Mouse (Mus musculus) liver, embryonic 13.5 days (tissue): Measurements from ENCODE around the gene Cdh23. TPM values are rescaled to one million over a fixed set of nuclear protein-coding genes. Genes with fewer than 3 reads are reported as not detected.
A peak's percentile ranks its signal among the peaks of the same experiment; 100 is the strongest.

Experiments used
- ATAC-seq: fragments of 200-750 bp; cut with Nextera tagmentation; 2 replicates; pipeline ENCODE4 v1.8.0; 2017; ENCODE audit warnings: low read depth, mild to moderate bottlenecking, moderate number of reproducible peaks, moderate library complexity
- DNase-seq: peaks from one replicate; pipeline ENCODE4 v3.0.0; 2022
- H3K27ac ChIP-seq: fragments of 300-500 bp; sonication (generic); 2 replicates; pipeline ENCODE4 v1.5.1; 2015; ENCODE audit warnings: moderate library complexity, mild to moderate bottlenecking, inconsistent platforms
- H3K27me3 ChIP-seq: fragments of 300-500 bp; sonication (generic); 2 replicates; pipeline ENCODE4 v1.6.1; 2015; ENCODE audit warnings: mild to moderate bottlenecking, inconsistent platforms
- H3K36me3 ChIP-seq: fragments of 300-500 bp; sonication (generic); 2 replicates; pipeline ENCODE4 v1.6.1; 2015; ENCODE audit warnings: mild to moderate bottlenecking, inconsistent platforms
- H3K4me1 ChIP-seq: fragments of 300-500 bp; sonication (generic); replicated peaks from 2 replicates; pipeline ENCODE4 v1.6.1; 2015; ENCODE audit warnings: inconsistent platforms
- H3K4me2 ChIP-seq: fragments of 300-500 bp; sonication (generic); 2 replicates; pipeline ENCODE4 v1.6.1; 2015; ENCODE audit warnings: inconsistent platforms, mild to moderate bottlenecking, moderate library complexity
- H3K4me3 ChIP-seq: fragments of 300-500 bp; sonication (generic); replicated peaks from 2 replicates; pipeline ENCODE4 v1.5.1; 2015; ENCODE audit warnings: mild to moderate bottlenecking, inconsistent platforms
- H3K9ac ChIP-seq: fragments of 300-500 bp; sonication (generic); 2 replicates; pipeline ENCODE4 v1.6.1; 2015; ENCODE audit warnings: mild to moderate bottlenecking, inconsistent platforms
- H3K9me3 ChIP-seq: fragments of 300-500 bp; sonication (generic); replicated peaks from 2 replicates; pipeline ENCODE4 v1.6.1; 2016; ENCODE audit warnings: inconsistent platforms
- WGBS: fragments of 180-500 bp; shearing (Covaris S2); methylation state at CpG from one replicate; pipeline ENCODE4 v1.1.7; 2015; ENCODE audit not compliant: insufficient replicate concordance; 5-methylcytosine and 5-hydroxymethylcytosine counted together
- polyA plus RNA-seq: library from polyadenylated mRNA; unstranded; fragments of >200 nt; fragmentation: Nextera tagmentation; extraction: Ambion mirVana; gene quantifications from 2 replicates; pipeline ENCODE4 v1.2.1, GENCODE M21; 2015

Cdh23 gene
- polyA plus RNA-seq, 1 experiment from 2014 or later: 0.16 TPM

DNA sequence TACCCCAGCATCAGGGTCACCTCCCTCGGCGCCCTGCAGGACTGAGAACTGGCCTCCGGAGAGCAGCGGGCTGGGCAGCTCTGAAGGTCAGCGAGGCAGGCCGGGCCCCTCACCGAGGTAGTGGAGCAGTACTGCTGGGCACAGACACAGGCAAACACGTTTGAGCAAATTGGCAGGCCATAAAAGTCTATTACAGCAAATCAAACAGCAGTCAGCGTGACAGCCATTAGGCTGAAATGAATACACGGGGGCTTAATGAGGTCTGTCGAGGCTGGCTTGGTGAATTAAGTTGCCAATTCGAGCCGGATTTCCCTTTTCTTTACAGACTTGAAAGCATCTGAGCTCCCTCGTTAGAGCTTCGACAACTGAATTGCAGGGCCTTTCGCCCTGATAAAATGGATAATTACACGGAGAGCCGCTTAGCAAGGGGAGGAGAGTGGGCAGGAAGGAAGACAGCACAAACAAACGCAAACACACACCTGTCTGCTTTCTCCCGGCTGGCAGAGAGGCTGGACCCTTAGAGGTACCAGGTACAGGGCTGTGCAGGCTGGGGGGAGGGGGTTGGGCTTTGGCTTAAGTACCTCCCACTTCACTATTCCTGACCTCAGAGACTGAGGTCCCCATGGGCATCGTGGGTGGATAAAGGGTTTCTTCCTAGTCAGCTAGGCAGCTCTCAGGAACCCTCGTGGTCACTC is 103.3 kb downstream of the Cdh23 start:
- ATAC-seq (no peak), DNase-seq (no peak)
- Histone ChIP-seq H3K4me3 (no peak overlapping the region), H3K27me3 (no peaks in the 10 kb centered on the region), H3K4me1 (no peaks in the 10 kb centered on the region), H3K27ac (no peak overlapping the region), H3K36me3 (no peaks in the 10 kb centered on the region), H3K4me2 (no peak overlapping the region), H3K9me3 (no peaks in the 10 kb centered on the region), H3K9ac (no peak overlapping the region)
- 34% methylated on average over 22 of the region's 22 CpGs for WGBS

DNA sequence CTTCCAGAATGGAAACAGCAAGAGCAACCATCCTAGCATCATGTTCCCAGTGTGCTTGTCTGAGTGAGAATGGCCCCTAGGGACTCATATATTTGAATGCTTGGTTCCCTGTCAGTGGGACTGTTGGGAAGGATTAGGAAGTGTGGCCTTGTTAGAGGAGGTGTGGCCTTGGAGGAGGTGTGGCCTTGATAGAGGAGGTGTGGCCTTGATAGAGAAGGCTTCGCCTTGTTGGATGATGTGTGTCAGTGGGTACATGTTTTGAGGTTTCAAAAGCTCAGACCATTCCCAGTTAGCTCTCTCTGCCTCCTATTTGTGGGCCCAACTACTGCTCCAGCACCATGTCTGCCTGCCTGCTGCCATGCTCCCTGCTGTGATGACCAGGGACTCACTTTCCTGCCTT is 105.0 kb downstream of the Cdh23 start:
- Histone ChIP-seq H3K27me3 (no peaks in the 10 kb centered on the region), H3K27ac (no peak overlapping the region), H3K4me1 (no peaks in the 10 kb centered on the region), H3K36me3 (no peaks in the 10 kb centered on the region), H3K9ac (no peak overlapping the region), H3K9me3 (no peaks in the 10 kb centered on the region), H3K4me2 (no peak overlapping the region), H3K4me3 (no peak overlapping the region)
- ATAC-seq (no peak), DNase-seq (no peak)
- WGBS: 55% methylated on average over 1 of the region's 1 CpGs

DNA sequence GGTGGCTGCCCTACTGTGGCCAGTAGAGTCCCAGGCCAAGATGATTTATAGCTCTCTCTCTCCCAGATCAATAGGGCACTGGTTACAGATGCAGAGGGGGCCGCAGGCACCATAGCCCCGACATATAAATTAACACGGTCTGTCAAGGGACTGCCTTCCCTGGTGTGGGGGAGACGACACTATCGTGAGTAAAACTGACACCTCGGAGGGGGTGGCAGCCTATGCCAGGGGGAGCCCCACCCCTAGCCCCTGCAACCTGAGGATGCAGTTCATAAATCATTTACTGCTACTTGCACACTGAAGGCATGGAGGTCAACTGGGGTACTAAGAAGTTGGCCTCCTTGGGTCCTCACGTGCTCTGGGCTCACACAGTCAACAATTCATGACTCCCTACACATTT is 106.0 kb downstream of the Cdh23 start:
- ATAC-seq (no peak), DNase-seq (no peak)
- H3K9ac ChIP-seq: no peak overlapping the region
- no peak overlapping the region for H3K4me3 ChIP-seq
- H3K27ac ChIP-seq: no peak overlapping the region
- no peaks in the 10 kb centered on the region for H3K27me3 ChIP-seq
- no peaks in the 10 kb centered on the region for H3K9me3 ChIP-seq
- WGBS: 63% methylated on average over 7 of the region's 7 CpGs
- no peaks in the 10 kb centered on the region for H3K4me1 ChIP-seq
- no peak overlapping the region for H3K4me2 ChIP-seq
- no peaks in the 10 kb centered on the region for H3K36me3 ChIP-seq

DNA sequence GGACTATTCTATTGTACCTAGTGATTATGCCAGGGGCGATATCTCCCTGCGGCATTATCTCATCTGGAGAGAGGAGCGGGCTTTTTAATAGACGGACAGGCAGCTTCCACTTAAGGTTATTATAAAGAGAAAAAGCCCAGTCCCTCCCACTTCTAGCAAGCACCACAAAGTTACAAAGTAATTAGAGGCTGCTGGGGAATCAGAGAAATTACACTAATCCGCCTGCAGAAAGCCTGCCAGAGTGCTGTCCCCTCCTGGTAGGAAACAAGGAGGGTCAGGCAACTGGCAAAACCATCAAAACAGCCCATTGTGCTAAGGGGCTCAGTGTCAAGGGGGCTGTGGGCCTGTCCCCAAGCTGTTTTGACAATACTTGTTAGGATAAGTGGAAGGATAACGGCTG is 110.6 kb downstream of the Cdh23 start:
- Histone ChIP-seq H3K27ac (no peak overlapping the region), H3K9me3 (no peaks in the 10 kb centered on the region), H3K4me2 (no peak overlapping the region), H3K9ac (no peak overlapping the region), H3K4me1 (no peaks in the 10 kb centered on the region), H3K36me3 (no peaks in the 10 kb centered on the region), H3K4me3 (no peak overlapping the region), H3K27me3 (no peaks in the 10 kb centered on the region)
- WGBS: 58% methylated on average over 6 of the region's 6 CpGs
- ATAC-seq (no peak), DNase-seq (no peak)

DNA sequence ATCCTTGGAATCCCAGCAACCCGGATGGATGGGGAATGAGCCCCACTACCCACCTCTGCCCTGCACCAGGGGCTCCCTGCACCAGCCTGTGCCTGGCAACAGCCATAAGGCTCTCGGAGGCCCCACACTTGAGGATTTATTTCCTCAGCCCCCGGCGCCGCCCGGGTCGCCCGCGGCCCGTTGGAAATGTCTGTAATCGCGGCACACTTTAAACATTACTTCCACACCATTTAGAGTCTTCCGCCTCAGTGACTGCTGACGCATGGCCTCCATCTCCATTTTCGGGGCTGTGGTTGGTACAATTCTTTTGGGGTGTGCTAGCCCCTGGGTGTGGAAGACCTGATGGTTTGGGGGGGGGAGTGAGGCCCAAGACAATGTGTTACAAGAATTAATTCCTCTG is 113.3 kb downstream of the Cdh23 start:
- Histone ChIP-seq H3K4me2 (no peak overlapping the region), H3K36me3 (no peaks in the 10 kb centered on the region), H3K4me3 (no peak overlapping the region), H3K4me1 (peaks cover 8% of the 10 kb centered on the region), H3K27me3 (no peaks in the 10 kb centered on the region), H3K9ac (no peak overlapping the region), H3K27ac (no peak overlapping the region), H3K9me3 (no peaks in the 10 kb centered on the region)
- ATAC-seq: no peak
- DNase-seq: no peak
- 70% methylated on average over 15 of the region's 15 CpGs for WGBS

DNA sequence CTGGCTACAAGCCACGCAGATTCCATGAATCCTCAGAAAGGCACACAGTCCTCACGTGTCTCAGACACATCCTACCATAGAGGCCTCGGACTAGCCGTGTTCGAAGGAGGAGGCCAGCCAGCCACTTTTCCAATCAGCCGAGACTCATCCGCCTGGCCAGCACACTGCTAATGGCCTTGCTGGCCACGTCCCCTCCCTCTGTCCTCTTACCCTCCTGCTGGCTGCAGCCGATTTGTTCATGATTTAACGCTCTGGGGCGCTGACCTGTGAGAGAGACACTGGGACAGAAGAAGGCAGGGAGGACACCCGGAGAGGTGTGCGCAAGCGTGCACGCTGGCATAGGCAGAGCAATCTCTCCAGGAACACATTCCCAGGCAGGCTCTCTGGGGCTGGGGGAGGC is 115.6 kb downstream of the Cdh23 start:
- ATAC-seq: no peak
- H3K9ac ChIP-seq: no peak overlapping the region
- no peaks in the 10 kb centered on the region for H3K9me3 ChIP-seq
- no peaks in the 10 kb centered on the region for H3K27me3 ChIP-seq
- peaks cover 23% of the 10 kb centered on the region for H3K4me1 ChIP-seq
- no peaks in the 10 kb centered on the region for H3K36me3 ChIP-seq
- H3K4me3 ChIP-seq: no peak overlapping the region
- no peak overlapping the region for H3K27ac ChIP-seq
- no peak overlapping the region for H3K4me2 ChIP-seq
- no peak for DNase-seq
- 79% methylated on average over 15 of the region's 15 CpGs for WGBS

DNA sequence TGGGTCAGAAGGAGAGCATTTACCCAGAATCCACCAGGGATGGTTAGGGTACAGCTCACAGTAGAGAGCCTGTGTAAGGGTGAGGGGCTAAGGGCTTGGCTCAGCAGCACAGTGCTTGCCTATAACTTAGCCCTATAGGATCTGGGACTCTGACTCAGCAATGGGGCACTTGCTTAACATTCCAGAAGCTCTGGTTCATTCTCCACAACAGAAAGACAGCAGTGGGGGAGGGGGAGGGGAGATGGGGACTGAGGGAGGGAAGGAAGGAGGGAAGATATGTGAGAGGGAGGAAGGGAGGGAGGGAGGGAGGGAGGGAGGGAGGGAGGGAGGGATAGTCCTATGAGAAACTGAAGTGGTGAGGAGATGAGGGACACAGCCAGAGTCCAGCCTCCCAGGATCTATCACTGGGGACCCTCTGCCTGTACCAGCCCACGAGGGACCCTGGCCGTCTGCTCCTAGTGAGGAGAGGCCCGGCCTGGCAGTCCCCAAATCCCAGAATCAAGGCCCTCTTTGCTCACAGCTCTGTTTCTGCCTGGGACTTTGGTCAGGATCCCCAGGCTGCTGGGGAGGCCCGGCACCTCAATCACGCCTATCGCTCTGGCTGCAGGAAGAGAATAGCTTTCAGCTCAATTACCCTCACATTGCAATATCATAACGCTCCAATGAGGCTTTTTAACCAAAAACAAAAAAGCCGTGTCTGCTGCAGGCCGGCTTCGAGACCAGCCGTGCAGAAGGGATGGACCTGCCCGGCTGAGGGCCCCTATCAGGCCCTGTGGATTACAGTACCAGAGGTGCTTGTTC is 117.4 kb downstream of the Cdh23 start:
- Histone ChIP-seq H3K9ac (no peak overlapping the region), H3K27me3 (no peaks in the 10 kb centered on the region), H3K9me3 (no peaks in the 10 kb centered on the region), H3K4me2 (no peak overlapping the region), H3K27ac (no peak overlapping the region), H3K36me3 (no peaks in the 10 kb centered on the region), H3K4me3 (no peak overlapping the region), H3K4me1 (peaks cover 23% of the 10 kb centered on the region)
- no peak for ATAC-seq
- 83% methylated on average over 12 of the region's 12 CpGs for WGBS
- DNase-seq: no peak

DNA sequence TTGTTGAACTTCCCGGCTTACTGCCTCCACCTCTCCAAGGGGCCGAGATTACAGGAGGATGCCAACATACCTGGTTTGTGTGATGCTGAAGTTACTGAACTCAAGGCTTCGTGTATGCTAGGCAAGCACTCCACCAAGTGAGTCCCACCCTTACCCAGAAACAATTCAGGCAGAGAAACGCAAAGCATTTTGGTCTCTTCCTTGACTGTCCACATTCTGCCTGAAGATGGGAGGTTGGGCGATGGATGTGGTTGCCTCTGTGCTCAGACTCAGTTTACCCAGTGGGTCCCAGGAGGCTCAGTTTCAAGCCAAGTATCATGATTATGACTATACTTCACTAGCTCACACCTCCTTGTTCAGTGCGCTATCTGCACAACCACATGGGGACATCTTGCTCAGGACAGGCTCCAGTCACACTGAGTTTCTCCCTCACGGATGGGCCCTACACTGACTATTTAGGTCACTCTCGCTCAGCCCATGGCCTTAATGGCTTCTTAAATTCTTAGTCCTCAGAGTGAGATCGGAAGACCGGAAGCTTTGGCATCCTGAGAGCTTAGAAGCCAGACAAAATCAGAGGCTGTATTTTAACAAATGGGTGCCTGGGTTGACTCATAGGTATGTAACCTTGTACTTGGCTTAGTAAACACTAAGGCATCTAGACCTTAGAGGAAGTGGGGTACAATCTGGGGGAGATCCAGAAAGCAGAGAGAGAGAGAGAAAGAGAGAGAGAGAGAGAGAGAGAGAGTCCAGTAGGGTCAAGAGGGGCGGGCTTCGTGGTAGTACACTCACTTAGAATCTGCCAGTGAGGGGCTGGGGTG is 118.2 kb downstream of the Cdh23 start:
- no peaks in the 10 kb centered on the region for H3K36me3 ChIP-seq
- no peak overlapping the region for H3K4me3 ChIP-seq
- 0 out of 2 replicates have a peak overlapping the region, but pooled peaks have one; percentile 12 for H3K4me2 ChIP-seq
- no peaks in the 10 kb centered on the region for H3K27me3 ChIP-seq
- H3K4me1 ChIP-seq: peaks cover 23% of the 10 kb centered on the region
- ATAC-seq: peak; percentile 68
- DNase-seq: no peak
- 71% methylated on average over 12 of the region's 12 CpGs for WGBS
- no peaks in the 10 kb centered on the region for H3K9me3 ChIP-seq
- H3K9ac ChIP-seq: no peak overlapping the region
- H3K27ac ChIP-seq: peak overlapping the region; percentile 74

DNA sequence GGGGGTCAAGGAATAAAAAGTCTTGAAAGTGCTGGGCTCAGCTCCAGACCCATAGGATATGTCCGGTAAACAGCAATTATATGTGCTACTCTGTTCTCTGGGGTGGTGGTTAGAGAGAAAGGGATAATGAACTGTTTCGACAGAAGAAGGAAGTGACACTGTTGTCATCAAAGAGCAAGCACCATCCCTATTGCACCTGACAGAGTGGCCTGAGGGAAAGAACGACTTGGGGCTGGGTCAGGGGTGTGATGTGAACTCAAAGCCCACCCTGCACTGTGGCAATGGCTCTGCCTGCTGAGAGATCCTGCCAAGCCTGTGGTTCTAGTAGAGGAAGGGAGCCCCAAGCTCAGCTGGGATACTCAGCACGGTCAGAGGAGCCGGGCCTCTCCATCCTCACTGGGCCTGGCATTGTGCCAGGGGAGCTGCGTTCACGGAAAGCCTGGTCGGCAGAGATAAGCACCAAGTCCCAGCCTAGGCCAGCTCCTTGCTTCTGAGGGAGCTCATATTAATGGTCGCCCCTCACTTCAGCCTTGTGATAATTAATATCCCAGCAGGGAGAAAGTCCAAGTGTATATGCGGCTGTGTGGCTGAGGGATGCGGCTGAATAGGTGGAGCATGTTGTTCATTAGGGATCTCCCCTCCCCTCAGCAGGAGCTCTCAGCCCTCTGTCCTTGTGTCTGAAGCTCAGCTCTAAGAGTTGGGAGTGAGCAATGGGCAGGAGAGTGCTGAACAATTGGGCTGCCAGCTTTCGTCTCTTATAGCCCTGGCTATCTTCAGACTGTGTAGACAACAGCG is 119.0 kb downstream of the Cdh23 start:
- Histone ChIP-seq H3K4me1 (peaks cover 23% of the 10 kb centered on the region), H3K9ac (no peak overlapping the region; the same call in 1 of the 2 replicates), H3K27ac (peak overlapping the region; percentile 74), H3K36me3 (no peaks in the 10 kb centered on the region), H3K4me2 (0 out of 2 replicates have a peak overlapping the region, but pooled peaks have one; percentile 12), H3K9me3 (no peaks in the 10 kb centered on the region), H3K27me3 (no peaks in the 10 kb centered on the region), H3K4me3 (no peak overlapping the region)
- DNase-seq (peak; percentile 43), ATAC-seq (peak; percentile 89)
- WGBS: 36% methylated on average over 13 of the region's 13 CpGs

DNA sequence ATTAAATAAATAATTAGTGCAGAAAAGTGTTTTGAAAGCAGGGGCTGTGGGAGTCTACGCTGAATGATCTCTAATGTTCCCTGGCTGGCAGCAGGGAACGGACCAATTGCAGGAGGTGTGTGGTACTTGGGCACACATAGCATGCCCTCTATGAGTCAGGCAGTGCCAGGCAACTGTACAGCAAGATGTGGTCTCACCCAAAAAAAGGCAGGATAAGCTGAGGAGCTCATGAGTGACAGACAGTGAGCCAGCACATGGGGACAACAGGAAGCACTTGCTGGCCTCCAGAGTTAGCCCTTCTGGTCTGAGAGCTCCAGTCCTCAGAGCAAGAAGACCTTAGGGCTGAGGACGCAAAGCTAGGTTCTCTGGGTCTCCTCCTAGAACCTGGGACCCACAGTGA is 121.4 kb downstream of the Cdh23 start:
- H3K27ac ChIP-seq: no peak overlapping the region
- no peaks in the 10 kb centered on the region for H3K9me3 ChIP-seq
- no peak for ATAC-seq
- H3K4me2 ChIP-seq: no peak overlapping the region
- no peak overlapping the region for H3K9ac ChIP-seq
- H3K4me1 ChIP-seq: peaks cover 23% of the 10 kb centered on the region
- 61% methylated on average over 3 of the region's 3 CpGs for WGBS
- H3K36me3 ChIP-seq: no peaks in the 10 kb centered on the region
- no peak for DNase-seq
- no peaks in the 10 kb centered on the region for H3K27me3 ChIP-seq
- H3K4me3 ChIP-seq: no peak overlapping the region

DNA sequence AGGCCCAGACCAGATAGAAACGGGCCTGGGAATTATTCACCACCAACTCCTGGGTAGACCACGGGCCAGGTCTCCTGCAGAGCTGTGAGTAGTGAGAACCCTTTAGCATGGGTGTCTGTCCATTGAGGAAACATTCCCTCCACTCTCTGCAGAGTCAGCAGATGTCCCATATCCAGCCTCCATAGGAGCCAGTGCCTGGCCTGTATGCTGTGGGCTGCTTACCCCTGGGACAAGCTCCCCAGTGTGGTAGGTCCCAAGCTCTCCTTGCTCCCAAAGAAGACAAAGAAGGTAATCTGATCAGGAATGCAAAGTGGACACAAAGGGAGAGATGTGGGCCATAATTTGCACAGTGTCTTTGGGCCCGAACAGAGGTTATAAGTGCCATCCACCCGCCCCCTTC is 124.8 kb downstream of the Cdh23 start:
- Histone ChIP-seq H3K27ac (no peak overlapping the region), H3K9ac (no peak overlapping the region), H3K4me1 (peaks cover 13% of the 10 kb centered on the region), H3K4me3 (no peak overlapping the region), H3K36me3 (no peaks in the 10 kb centered on the region), H3K4me2 (no peak overlapping the region), H3K9me3 (no peaks in the 10 kb centered on the region), H3K27me3 (peaks cover 10% of the 10 kb centered on the region)
- ATAC-seq: no peak
- DNase-seq: no peak
- 69% methylated on average over 4 of the region's 4 CpGs for WGBS
